Mouse (Mus musculus) intestine, embryonic 15.5 days (tissue): ENCODE measurements around the gene Usp24. TPM values are rescaled to one million over a fixed set of nuclear protein-coding genes. Genes with fewer than 3 reads are reported as not detected.

ENCODE experiments used
- ATAC-seq: fragments of 200-750 bp; cut with Nextera tagmentation; 2 replicates; pipeline ENCODE4 v1.8.0; 2017; ENCODE audit warnings: moderate TSS enrichment, moderate library complexity
- H3K27ac ChIP-seq: fragments of 300-500 bp; sonication (generic); 2 replicates; pipeline ENCODE4 v1.5.1; 2015; ENCODE audit warnings: mild to moderate bottlenecking, inconsistent platforms
- H3K27me3 ChIP-seq: fragments of 300-500 bp; sonication (generic); replicated peaks from 2 replicates; pipeline ENCODE4 v1.6.1; 2015; ENCODE audit warnings: inconsistent platforms
- H3K36me3 ChIP-seq: fragments of 300-500 bp; sonication (generic); 2 replicates; pipeline ENCODE4 v1.6.1; 2015; ENCODE audit warnings: inconsistent platforms
- H3K4me1 ChIP-seq: fragments of 300-500 bp; sonication (generic); replicated peaks from 2 replicates; pipeline ENCODE4 v1.6.1; 2015; ENCODE audit warnings: inconsistent platforms
- H3K4me2 ChIP-seq: fragments of 300-500 bp; sonication (generic); replicated peaks from 2 replicates; pipeline ENCODE4 v1.6.1; 2015; ENCODE audit warnings: mild to moderate bottlenecking, inconsistent platforms
- H3K4me3 ChIP-seq: fragments of 300-500 bp; sonication (generic); replicated peaks from 2 replicates; pipeline ENCODE4 v1.5.1; 2015; ENCODE audit warnings: inconsistent platforms
- H3K9ac ChIP-seq: fragments of 300-500 bp; sonication (generic); 2 replicates; pipeline ENCODE4 v1.6.1; 2015; ENCODE audit warnings: inconsistent platforms
- H3K9me3 ChIP-seq: fragments of 300-500 bp; sonication (generic); 2 replicates; pipeline ENCODE4 v1.6.1; 2016; ENCODE audit warnings: inconsistent platforms
- WGBS: fragments of 180-500 bp; shearing (Covaris S2); methylation state at CpG from one replicate; pipeline ENCODE4 v1.1.7; 2015; 5-methylcytosine and 5-hydroxymethylcytosine counted together
- polyA plus RNA-seq: library from polyadenylated mRNA; unstranded; fragments of >200 nt; fragmentation: Nextera tagmentation; extraction: Ambion mirVana; gene quantifications from 2 replicates; pipeline ENCODE4 v1.2.1, GENCODE M21; 2015

Usp24 gene
- polyA plus RNA-seq, 1 experiment from 2014 or later: 7.5 TPM

- H3K27ac ChIP-seq: no peak overlapping the region
- no peak overlapping the region for H3K4me3 ChIP-seq
- peaks cover 16% of the 10 kb centered on the region for H3K36me3 ChIP-seq
- no peak overlapping the region for H3K9ac ChIP-seq
- ATAC-seq: no peak
- no peak overlapping the region for H3K4me2 ChIP-seq
- WGBS: 62% methylated on average over 5 of the region's 5 CpGs
- H3K27me3 ChIP-seq: no peaks in the 10 kb centered on the region
- H3K4me1 ChIP-seq: no peaks in the 10 kb centered on the region
- H3K9me3 ChIP-seq: no peaks in the 10 kb centered on the region
Observed at GRCm38 (mm10) chr4:106381131-106381530, 65.1 kb downstream of the Usp24 start.

GRCm38 (mm10) chr4:106389908-106390307, 73.9 kb downstream of the Usp24 start:
- H3K4me1 ChIP-seq: no peaks in the 10 kb centered on the region
- no peak overlapping the region for H3K27ac ChIP-seq
- H3K36me3 ChIP-seq: peaks cover 41% of the 10 kb centered on the region
- no peak overlapping the region for H3K4me3 ChIP-seq
- ATAC-seq: no peak
- no peaks in the 10 kb centered on the region for H3K27me3 ChIP-seq
- no peak overlapping the region for H3K4me2 ChIP-seq
- no peaks in the 10 kb centered on the region for H3K9me3 ChIP-seq
- no peak overlapping the region for H3K9ac ChIP-seq
- 70% methylated on average over 3 of the region's 3 CpGs for WGBS

- no peak for ATAC-seq
- H3K27me3 ChIP-seq: no peaks in the 10 kb centered on the region
- no peaks in the 10 kb centered on the region for H3K9me3 ChIP-seq
- H3K36me3 ChIP-seq: peaks cover 37% of the 10 kb centered on the region
- H3K4me2 ChIP-seq: no peak overlapping the region
- no peak overlapping the region for H3K4me3 ChIP-seq
- no peak overlapping the region for H3K9ac ChIP-seq
- no peaks in the 10 kb centered on the region for H3K4me1 ChIP-seq
- no peak overlapping the region for H3K27ac ChIP-seq
- 96% methylated on average over 14 of the region's 14 CpGs for WGBS
Observed at GRCm38 (mm10) chr4:106409621-106410020, 93.6 kb downstream of the Usp24 start.

- Histone ChIP-seq H3K9me3 (no peaks in the 10 kb centered on the region), H3K4me2 (no peak overlapping the region), H3K27me3 (no peaks in the 10 kb centered on the region), H3K4me1 (no peaks in the 10 kb centered on the region), H3K9ac (no peak overlapping the region), H3K36me3 (peaks cover 14% of the 10 kb centered on the region), H3K27ac (no peak overlapping the region), H3K4me3 (no peak overlapping the region)
- ATAC-seq: no peak
- 86% methylated on average over 3 of the region's 3 CpGs for WGBS
Observed at GRCm38 (mm10) chr4:106419256-106419655, 103.2 kb downstream of the Usp24 start.

GRCm38 (mm10) chr4:106419791-106420190, 103.8 kb downstream of the Usp24 start:
- H3K36me3 ChIP-seq: peaks cover 14% of the 10 kb centered on the region
- no peak overlapping the region for H3K4me2 ChIP-seq
- 89% methylated on average over 6 of the region's 6 CpGs for WGBS
- no peaks in the 10 kb centered on the region for H3K9me3 ChIP-seq
- no peak overlapping the region for H3K9ac ChIP-seq
- no peaks in the 10 kb centered on the region for H3K27me3 ChIP-seq
- no peak overlapping the region for H3K4me3 ChIP-seq
- no peak for ATAC-seq
- no peak overlapping the region for H3K27ac ChIP-seq
- no peaks in the 10 kb centered on the region for H3K4me1 ChIP-seq

- Histone ChIP-seq H3K4me1 (no peaks in the 10 kb centered on the region), H3K4me2 (no peak overlapping the region), H3K27me3 (no peaks in the 10 kb centered on the region), H3K4me3 (no peak overlapping the region), H3K9me3 (no peaks in the 10 kb centered on the region), H3K36me3 (peaks cover 17% of the 10 kb centered on the region), H3K27ac (no peak overlapping the region), H3K9ac (no peak overlapping the region)
- WGBS: 92% methylated on average over 3 of the region's 3 CpGs
- ATAC-seq: no peak
Observed at GRCm38 (mm10) chr4:106422597-106422996, 106.6 kb downstream of the Usp24 start.

- no peak for ATAC-seq
- Histone ChIP-seq H3K27ac (no peak overlapping the region), H3K4me3 (no peak overlapping the region), H3K27me3 (no peaks in the 10 kb centered on the region), H3K4me2 (no peak overlapping the region), H3K9me3 (no peaks in the 10 kb centered on the region), H3K4me1 (no peaks in the 10 kb centered on the region), H3K9ac (no peak overlapping the region), H3K36me3 (peaks cover 5% of the 10 kb centered on the region)
- 49% methylated on average over 1 of the region's 1 CpGs for WGBS
Observed at GRCm38 (mm10) chr4:106424560-106424959, 108.5 kb downstream of the Usp24 start.

- H3K27ac ChIP-seq: no peak overlapping the region
- H3K9me3 ChIP-seq: no peaks in the 10 kb centered on the region
- H3K4me1 ChIP-seq: no peaks in the 10 kb centered on the region
- H3K27me3 ChIP-seq: no peaks in the 10 kb centered on the region
- peaks cover 14% of the 10 kb centered on the region for H3K36me3 ChIP-seq
- no peak overlapping the region for H3K4me2 ChIP-seq
- ATAC-seq: no peak
- H3K4me3 ChIP-seq: no peak overlapping the region
- WGBS: 73% methylated on average over 5 of the region's 5 CpGs
- H3K9ac ChIP-seq: no peak overlapping the region
Observed at GRCm38 (mm10) chr4:106426286-106426685, 110.3 kb downstream of the Usp24 start.

GRCm38 (mm10) chr4:106428616-106429015, 112.6 kb downstream of the Usp24 start:
- ATAC-seq: no peak

GRCm38 (mm10) chr4:106429106-106429505, 113.1 kb downstream of the Usp24 start:
- ATAC-seq: no peak
- no peak overlapping the region for H3K9ac ChIP-seq
- H3K4me3 ChIP-seq: no peak overlapping the region
- no peaks in the 10 kb centered on the region for H3K27me3 ChIP-seq
- H3K9me3 ChIP-seq: no peaks in the 10 kb centered on the region
- no peak overlapping the region for H3K4me2 ChIP-seq
- WGBS: 85% methylated on average over 7 of the region's 7 CpGs
- no peaks in the 10 kb centered on the region for H3K4me1 ChIP-seq
- no peak overlapping the region for H3K27ac ChIP-seq
- peaks cover 22% of the 10 kb centered on the region for H3K36me3 ChIP-seq

More at GRCm38 (mm10) chr4:106428616-106429015, 112.6 kb downstream of the Usp24 start:
- Histone ChIP-seq H3K9ac (no peak overlapping the region), H3K9me3 (no peaks in the 10 kb centered on the region), H3K4me3 (no peak overlapping the region), H3K4me2 (no peak overlapping the region), H3K4me1 (no peaks in the 10 kb centered on the region), H3K27me3 (no peaks in the 10 kb centered on the region), H3K27ac (no peak overlapping the region), H3K36me3 (peaks cover 22% of the 10 kb centered on the region)
- WGBS: 93% methylated on average over 6 of the region's 6 CpGs

- H3K36me3 ChIP-seq: peaks cover 22% of the 10 kb centered on the region
- H3K4me2 ChIP-seq: no peak overlapping the region
Observed at GRCm38 (mm10) chr4:106430431-106430830, 114.4 kb downstream of the Usp24 start.

GRCm38 (mm10) chr4:106435426-106435825, 119.4 kb downstream of the Usp24 start:
- no peaks in the 10 kb centered on the region for H3K4me1 ChIP-seq
- WGBS: 79% methylated on average over 2 of the region's 2 CpGs
- peaks cover 41% of the 10 kb centered on the region for H3K36me3 ChIP-seq
- H3K27ac ChIP-seq: no peak overlapping the region
- no peaks in the 10 kb centered on the region for H3K27me3 ChIP-seq
- no peaks in the 10 kb centered on the region for H3K9me3 ChIP-seq
- H3K4me2 ChIP-seq: no peak overlapping the region
- no peak overlapping the region for H3K4me3 ChIP-seq
- H3K9ac ChIP-seq: no peak overlapping the region
- no peak for ATAC-seq

More at GRCm38 (mm10) chr4:106430431-106430830, 114.4 kb downstream of the Usp24 start:
- WGBS: 91% methylated on average over 5 of the region's 5 CpGs
- H3K4me3 ChIP-seq: no peak overlapping the region
- no peak overlapping the region for H3K27ac ChIP-seq
- no peak for ATAC-seq
- H3K27me3 ChIP-seq: no peaks in the 10 kb centered on the region
- no peaks in the 10 kb centered on the region for H3K4me1 ChIP-seq
- no peaks in the 10 kb centered on the region for H3K9me3 ChIP-seq
- H3K9ac ChIP-seq: no peak overlapping the region

- Histone ChIP-seq H3K27ac (no peak overlapping the region), H3K36me3 (peaks cover 36% of the 10 kb centered on the region), H3K9me3 (no peaks in the 10 kb centered on the region), H3K9ac (no peak overlapping the region), H3K27me3 (no peaks in the 10 kb centered on the region), H3K4me2 (no peak overlapping the region), H3K4me1 (no peaks in the 10 kb centered on the region), H3K4me3 (no peak overlapping the region)
- no peak for ATAC-seq
- WGBS: 60% methylated on average over 4 of the region's 4 CpGs
Observed at GRCm38 (mm10) chr4:106436475-106436874, 120.5 kb downstream of the Usp24 start.
